Mouse (Mus musculus) ovary, postnatal 14 days (tissue): ENCODE results near the gene S100a11.
A peak's percentile ranks its signal among the peaks of the same experiment; 100 is the strongest.

Experiments
- DNase-seq: peaks from one replicate; pipeline ENCODE4 v3.0.0; 2022; ENCODE audit warnings: low spot score

S100a11 gene

GRCm38 (mm10) chr3:93557471-93557870, 37.2 kb downstream of the S100a11 start:
- DNase-seq = no peak

- DNase-seq = no peak
Measured at GRCm38 (mm10) chr3:93559961-93560360, 39.7 kb downstream of the S100a11 start.

GRCm38 (mm10) chr3:93562372-93562771, 42.1 kb downstream of the S100a11 start:
- no peak for DNase-seq

- no peak for DNase-seq
Measured at GRCm38 (mm10) chr3:93563216-93563615, 42.9 kb downstream of the S100a11 start.

GRCm38 (mm10) chr3:93566892-93567291, 46.6 kb downstream of the S100a11 start:
- no peak for DNase-seq

DNA sequence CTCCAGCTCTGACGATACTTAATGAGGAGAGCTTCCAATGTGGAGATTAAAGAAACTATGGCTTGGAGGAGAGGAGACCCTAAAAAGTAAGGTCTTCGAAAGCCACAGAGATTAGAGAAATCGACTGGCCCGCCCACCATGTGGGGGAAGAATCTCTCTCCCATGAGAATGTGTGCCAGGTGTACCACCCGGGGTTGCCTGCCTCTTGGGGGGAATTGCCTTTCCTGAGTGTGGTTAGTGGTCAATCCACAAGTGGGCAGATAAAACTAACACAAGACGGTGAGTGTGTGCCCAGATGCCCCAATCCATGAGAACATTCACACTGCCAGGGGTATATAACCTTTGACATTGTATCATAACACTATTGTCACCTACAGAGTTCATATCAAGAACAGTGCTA, 47.4 kb downstream of the S100a11 start:
- no peak for DNase-seq

GRCm38 (mm10) chr3:93568428-93569040, 48.2 kb downstream of the S100a11 start:
- peak; percentile 48 for DNase-seq

DNA sequence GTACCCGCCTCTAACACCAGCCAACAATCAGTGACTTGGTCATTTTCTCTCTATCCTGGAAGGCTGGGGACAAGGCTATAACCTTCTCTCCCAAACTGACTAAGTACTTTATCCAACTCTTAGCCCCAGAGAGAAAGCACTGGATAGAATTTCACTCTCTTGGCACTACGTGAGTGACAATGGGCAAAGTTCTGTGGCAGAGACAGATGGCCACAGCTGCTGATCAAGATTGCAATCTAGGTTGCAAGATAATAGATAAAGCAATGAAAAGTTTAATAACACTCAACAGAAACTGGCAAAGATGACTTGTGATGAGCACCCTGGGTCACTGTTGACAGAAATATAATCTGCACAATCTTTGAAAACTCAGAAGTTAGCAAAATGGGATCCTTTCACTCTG, 48.8 kb downstream of the S100a11 start:
- no peak for DNase-seq

DNA sequence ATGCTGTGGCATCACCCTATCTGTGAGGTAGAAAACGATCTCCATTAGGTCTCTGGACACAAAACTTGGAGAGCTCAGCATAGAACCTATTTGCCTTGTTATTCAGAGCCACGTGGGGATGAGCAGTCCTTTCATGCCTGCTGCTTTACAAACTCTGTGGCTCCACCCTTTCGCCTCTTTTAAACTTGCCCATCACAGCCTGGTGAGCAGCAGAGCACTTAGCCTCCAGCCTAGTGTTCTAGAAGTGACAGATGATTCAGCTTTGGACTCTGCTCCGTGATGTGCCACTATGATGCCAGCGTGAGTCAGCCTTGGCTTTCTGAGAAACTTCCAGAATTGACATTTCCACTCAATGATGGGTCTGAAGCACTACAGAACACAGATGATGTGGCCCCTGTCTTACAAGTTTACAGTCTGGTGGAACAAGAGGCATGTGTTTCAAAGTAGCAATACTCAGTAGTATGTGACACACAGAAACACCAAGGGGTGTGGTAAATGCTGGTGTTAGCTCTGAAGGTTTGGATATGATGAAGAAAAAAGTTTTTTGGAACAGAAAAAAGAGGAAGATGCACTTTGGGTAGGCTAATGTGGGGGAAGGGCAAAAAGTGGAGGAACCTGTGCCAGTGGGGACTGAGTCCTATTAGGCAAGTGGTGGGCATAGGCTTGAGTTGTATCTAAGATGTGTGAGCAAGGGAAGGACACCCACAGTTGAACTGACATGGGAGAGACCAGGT, 51.9 kb downstream of the S100a11 start:
- DNase-seq = no peak
